ENCODE assay signal across 9 mouse cellular contexts in genomic region chr7:95688151-95689146, GRCm38 (mm10).
A peak's percentile ranks its signal among the peaks of the same experiment; 100 is the strongest.
DNase-seq lines count a peak whose midpoint lies in the region; ATAC-seq and TF ChIP-seq lines count a peak whose summit lies in the region.
"Had no signal": no experiment of that assay in that cellular context is flagged by ENCODE, and none has a peak within 500 bp of the region (broad histone marks: within the 10 kb centered on the region; RNA-seq: fewer than 3 reads in every experiment).

No protein-coding gene starts in this region.

- H3K27me3 ChIP-seq in heart, embryonic 11.5 days (ENCODE audit: control insufficient read depth, insufficient read depth, low read length), result no peaks in the 10 kb centered on the region
- H3K27me3 ChIP-seq in hindbrain, embryonic 14.5 days (ENCODE audit: control insufficient read depth, insufficient read depth, low read length), result no peaks in the 10 kb centered on the region; the same call in 1 of the 2 replicates
- H3K27me3 ChIP-seq in midbrain, embryonic 15.5 days (replicated peaks), result no peaks in the 10 kb centered on the region

- peak overlapping the region; percentile 57 for H3K4me2 ChIP-seq in heart, embryonic 11.5 days
- peak overlapping the region; percentile 60 for H3K4me2 ChIP-seq in hindbrain, embryonic 14.5 days (replicated peaks)
- H3K4me2 ChIP-seq in midbrain, embryonic 15.5 days, result peak overlapping the region; percentile 50

- H3K27ac ChIP-seq in heart, embryonic 11.5 days (ENCODE audit: low read depth, low read length), result no peak overlapping the region
- H3K27ac ChIP-seq in cortical plate, adult 2 months (ENCODE audit: insufficient read depth, low read length), result no peak overlapping the region
- no peak overlapping the region for H3K27ac ChIP-seq in hindbrain, embryonic 14.5 days
- peak overlapping the region; percentile 29; the same call in 1 of the 2 replicates for H3K27ac ChIP-seq in midbrain, embryonic 15.5 days

- H3K9me3 ChIP-seq in heart, embryonic 11.5 days (replicated peaks; ENCODE audit: control insufficient read depth, low read length), result no peaks in the 10 kb centered on the region
- no peaks in the 10 kb centered on the region for H3K9me3 ChIP-seq in hindbrain, embryonic 14.5 days (ENCODE audit: control insufficient read depth, low read length)
- H3K9me3 ChIP-seq in midbrain, embryonic 15.5 days, result no peaks in the 10 kb centered on the region

- ATAC-seq in heart, embryonic 11.5 days (replicated peaks; ENCODE audit: insufficient number of reproducible peaks, low FRiP score, low TSS enrichment), result no peak
- ATAC-seq in hindbrain, embryonic 14.5 days (ENCODE audit: low FRiP score), result no peak; the same call in 1 of the 2 replicates
- peak; percentile 76 for ATAC-seq in midbrain, embryonic 15.5 days (replicated peaks)

- H3K4me1 ChIP-seq in heart, embryonic 11.5 days (ENCODE audit: control insufficient read depth, insufficient read depth, low read length), result no peaks in the 10 kb centered on the region
- peaks cover 2% of the 10 kb centered on the region; the same call in 1 of the 2 replicates for H3K4me1 ChIP-seq in cortical plate, adult 2 months (ENCODE audit: control insufficient read depth, insufficient read depth, low read length)
- H3K4me1 ChIP-seq in hindbrain, embryonic 14.5 days (replicated peaks; ENCODE audit: control insufficient read depth, insufficient read depth, low read length), result peaks cover 10% of the 10 kb centered on the region; the same call in 1 of the 2 replicates
- H3K4me1 ChIP-seq in midbrain, embryonic 15.5 days, result peaks cover 14% of the 10 kb centered on the region

- no peak overlapping the region for H3K9ac ChIP-seq in heart, embryonic 11.5 days (ENCODE audit: low read depth, low read length)
- H3K9ac ChIP-seq in hindbrain, embryonic 14.5 days, result peak overlapping the region; percentile 49
- H3K9ac ChIP-seq in midbrain, embryonic 15.5 days, result 0 out of 2 replicates have a peak overlapping the region, but pooled peaks have one; percentile 9

- WGBS in heart, embryonic 11.5 days (ENCODE audit: insufficient replicate concordance), result 23% methylated on average over 16 of the region's 16 CpGs
- WGBS in hindbrain, embryonic 14.5 days, result 2% methylated on average over 16 of the region's 16 CpGs
- WGBS in midbrain, embryonic 15.5 days, result 4% methylated on average over 16 of the region's 16 CpGs

- TF ChIP-seq POLR2A in cortical plate, adult 2 months (IDR thresholded peaks at IDR 0.05; ENCODE audit: extremely low read depth, insufficient read depth, low read length), result no peak

- TF ChIP-seq CTCF in cortical plate, adult 2 months (IDR thresholded peaks at IDR 0.05; ENCODE audit: extremely low read depth, insufficient read depth, low read length), result no peak

- H3K4me3 ChIP-seq in heart, embryonic 11.5 days (ENCODE audit: low read depth, low read length), result peak overlapping the region; percentile 30; the same call in 1 of the 2 replicates
- peak overlapping the region; percentile 19; the same call in 1 of the 2 replicates for H3K4me3 ChIP-seq in cortical plate, adult 2 months (ENCODE audit: insufficient read depth, low read length)
- peak overlapping the region; percentile 27 for H3K4me3 ChIP-seq in hindbrain, embryonic 14.5 days (replicated peaks; ENCODE audit: low read length)
- peak overlapping the region; percentile 28 for H3K4me3 ChIP-seq in midbrain, embryonic 15.5 days

- H3K36me3 ChIP-seq in heart, embryonic 11.5 days (ENCODE audit: control insufficient read depth, insufficient read depth, low read length), result no peaks in the 10 kb centered on the region
- H3K36me3 ChIP-seq in hindbrain, embryonic 14.5 days (replicated peaks; ENCODE audit: control insufficient read depth, insufficient read depth), result no peaks in the 10 kb centered on the region
- no peaks in the 10 kb centered on the region for H3K36me3 ChIP-seq in midbrain, embryonic 15.5 days (replicated peaks)

- no peak for DNase-seq in heart, adult 8-10 months (ENCODE audit: low spot score)
- DNase-seq in hindbrain, embryonic 14.5 days (ENCODE audit: low spot score), result peak; percentile 43
- DNase-seq in spleen, adult 18-20 months, result no peak
- no peak for DNase-seq in spleen, postnatal 4 days (ENCODE audit: low spot score in 2 of 2)
- DNase-seq in thymus, postnatal 10 days (ENCODE audit: low spot score in 2 of 2), result no peak
- DNase-seq: kidney, adult 18-20 months had no signal
